Mouse (Mus musculus) right cerebral cortex, postnatal 4 days (tissue): ENCODE measurements around the gene Antxr1.

ENCODE experiments used
- DNase-seq: peaks from one replicate; pipeline ENCODE4 v3.0.0-alpha.2; 2022

Antxr1 gene

DNA sequence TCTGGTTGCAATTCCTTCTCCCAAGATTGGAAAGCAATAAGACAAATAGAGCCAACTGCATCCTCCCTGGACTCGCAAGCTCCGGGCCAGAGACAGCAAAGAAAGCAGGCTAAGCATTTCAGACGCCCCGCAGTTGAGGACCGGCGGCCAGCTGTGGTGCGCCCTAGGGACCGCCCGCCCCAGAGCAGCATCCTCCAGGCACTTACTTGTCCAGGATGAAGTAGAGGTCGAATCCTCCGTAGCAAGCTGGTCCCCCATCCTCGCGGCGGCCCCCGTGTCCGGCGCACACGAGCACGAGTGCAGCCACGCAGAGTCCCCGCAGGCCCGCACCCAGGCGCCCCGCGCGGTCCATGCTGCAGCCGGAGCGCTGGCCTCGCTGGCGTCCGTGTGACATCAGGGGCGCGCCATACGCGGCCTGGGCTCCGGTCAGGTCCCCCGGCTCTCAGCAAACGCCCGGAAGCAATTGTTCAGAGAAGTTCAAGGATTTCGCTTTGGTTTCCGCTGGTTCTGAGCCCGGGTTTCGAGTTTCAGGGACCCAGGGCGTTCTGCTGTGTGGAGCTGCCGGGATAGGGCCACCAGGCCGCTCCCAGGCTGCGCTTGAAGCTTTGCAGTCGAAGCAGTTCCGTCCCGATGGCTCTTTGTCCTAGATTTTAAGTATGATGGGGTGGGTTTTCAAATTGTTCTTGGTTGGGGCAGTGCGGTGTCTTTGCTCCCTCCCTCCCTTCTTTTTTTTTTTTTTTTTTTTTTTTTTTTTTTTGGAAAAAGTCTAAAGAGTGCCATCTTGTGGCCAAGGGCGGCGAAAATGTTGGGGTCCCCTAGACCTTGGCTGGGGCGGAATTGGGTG, at the start of gene Antxr1:
Gene Antxr1, minus strand, starts transcription at position 731 of the 844 bp plus-strand sequence.
- DNase-seq, result peak; percentile 70

DNA sequence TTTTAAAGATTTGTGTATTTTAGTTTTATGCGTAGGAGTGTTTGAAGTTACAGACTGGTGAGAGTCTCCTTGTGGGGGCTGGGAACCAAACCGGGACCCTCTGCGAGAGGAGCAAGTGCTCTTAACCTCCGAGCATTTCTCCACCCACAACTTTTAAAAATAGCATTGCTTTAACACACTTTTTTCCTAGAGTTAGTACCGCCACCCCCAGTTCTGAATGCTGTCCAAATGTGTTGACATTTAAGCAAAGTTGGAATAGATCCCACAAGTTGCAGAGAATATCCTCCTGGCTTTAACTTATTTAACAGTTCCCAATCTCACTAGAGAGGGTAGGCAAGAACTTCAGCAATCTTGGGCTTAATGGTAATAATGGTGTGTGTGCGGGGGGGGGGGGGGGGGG, 49.1 kb upstream of the Antxr1 start:
- no peak for DNase-seq

DNA sequence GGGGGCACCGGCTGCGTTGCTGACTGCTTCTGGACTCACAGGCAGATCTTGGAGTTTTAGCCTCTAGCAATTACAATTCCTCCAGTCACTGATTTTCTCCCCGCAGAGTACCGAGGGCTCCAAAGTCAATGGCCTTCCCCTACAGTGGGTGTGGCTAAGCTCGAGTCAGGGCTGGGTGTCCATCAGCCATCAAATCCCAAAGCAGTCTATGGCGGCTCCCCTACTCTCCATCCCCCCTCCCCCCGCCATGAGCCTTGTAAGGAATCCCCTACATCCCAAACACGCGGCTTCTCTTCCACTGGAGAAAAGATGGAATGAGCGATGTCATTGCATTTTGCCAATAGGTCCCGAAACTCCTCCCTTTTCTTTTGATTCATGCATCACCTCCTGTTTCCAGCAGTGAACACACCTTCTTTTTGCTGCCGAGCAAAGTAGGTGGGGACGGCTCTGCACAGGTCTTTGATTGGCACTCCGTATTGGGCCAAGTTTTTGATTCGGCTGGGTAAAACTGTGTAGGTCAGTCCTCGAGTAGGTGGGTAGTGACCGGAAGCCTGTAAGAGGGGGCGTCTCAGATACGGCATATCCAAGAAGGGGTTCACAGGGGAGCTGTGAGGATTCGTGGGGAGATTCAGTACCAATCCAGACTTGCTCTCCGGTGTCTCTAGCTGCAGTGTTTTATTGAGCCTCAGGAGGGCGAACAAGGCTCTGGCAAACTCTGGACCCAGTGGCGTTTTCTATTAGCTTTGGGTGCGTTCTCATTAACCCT, 48.5 kb upstream of the Antxr1 start:
- peak; percentile 28 for DNase-seq

DNA sequence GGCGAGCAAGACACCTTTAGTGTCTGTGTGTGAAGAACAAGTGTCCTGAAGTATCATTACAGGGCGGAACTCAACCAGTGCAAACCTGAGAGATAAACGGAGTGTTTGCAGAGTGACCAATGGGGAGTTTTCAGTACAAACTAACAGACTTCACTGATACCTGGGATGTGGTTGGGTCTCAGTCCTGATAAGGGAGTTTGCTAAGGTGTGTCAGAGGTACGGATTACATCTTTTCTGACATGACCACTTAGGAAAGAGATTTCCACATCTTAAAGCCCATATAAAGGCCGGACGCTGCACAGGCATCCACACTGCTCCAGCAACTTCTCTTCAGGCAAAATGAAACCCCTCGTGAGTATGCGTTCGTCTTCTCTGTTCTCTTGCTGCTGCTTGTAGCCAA, 37.4 kb upstream of the Antxr1 start, which contains the start of gene Gkn2:
Gene Gkn2, plus strand, starts transcription at position 301 of the 400 bp plus-strand sequence.
- no peak for DNase-seq

DNA sequence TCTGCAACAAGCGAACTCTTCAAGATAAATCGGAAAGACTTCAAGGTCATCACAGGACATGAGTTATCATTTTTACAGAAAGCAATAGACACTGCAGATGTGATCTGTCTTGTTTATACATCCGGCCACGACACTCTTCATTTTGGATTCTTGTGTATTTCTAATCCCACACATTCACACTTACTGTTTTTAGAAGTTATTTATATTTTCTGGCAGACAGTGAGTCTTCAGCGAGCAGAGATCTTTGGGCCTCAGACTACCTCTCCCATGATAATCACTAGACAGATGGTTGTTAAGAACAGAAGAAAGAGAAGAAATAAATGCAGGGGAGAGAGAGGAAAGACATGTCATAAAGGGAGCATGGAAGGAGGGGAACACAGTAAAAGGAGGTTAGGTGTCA, 33.6 kb upstream of the Antxr1 start:
- DNase-seq, result no peak

DNA sequence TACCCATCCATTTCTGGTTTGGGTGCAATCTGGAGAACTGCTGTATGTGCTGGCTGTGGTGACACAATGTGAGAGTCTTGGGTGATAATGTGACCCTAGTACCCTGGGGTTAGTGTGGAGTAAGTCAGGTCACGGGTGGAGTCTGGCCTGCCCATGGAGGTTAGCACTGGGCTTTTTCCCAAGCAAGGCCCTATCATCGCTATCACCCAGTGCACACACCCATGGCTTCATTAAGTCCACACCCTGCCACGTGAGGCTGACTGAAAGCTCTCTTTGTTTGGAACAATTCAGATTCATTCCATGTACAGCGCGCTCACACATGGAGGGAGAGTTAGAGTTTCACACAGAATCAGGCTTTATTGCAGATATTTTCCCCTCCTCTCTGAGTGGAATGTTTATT, 18.8 kb upstream of the Antxr1 start:
- no peak for DNase-seq

DNA sequence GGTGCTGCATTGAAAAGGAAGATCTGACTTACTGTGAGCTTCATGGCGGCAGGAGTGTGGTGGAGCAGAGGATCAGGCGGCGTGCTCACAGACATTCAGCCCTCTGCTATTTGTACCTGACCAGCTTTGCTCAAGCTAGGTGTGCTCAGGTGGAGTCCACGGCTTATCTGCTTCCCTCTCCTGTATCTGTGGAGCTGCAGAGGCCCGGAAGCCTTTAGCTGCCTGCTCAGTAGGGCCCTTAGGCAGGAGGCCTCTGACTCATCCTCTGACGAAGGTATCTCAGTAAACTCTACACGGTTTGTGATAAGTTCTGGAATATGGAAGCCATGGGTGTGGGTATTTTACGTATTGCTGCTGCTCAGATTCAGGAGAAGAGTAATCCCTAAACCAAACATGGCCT, 15.2 kb upstream of the Antxr1 start, which contains the start of gene Gkn1:
Gene Gkn1, minus strand, starts transcription at position 114 of the 400 bp plus-strand sequence.
- DNase-seq, result no peak

DNA sequence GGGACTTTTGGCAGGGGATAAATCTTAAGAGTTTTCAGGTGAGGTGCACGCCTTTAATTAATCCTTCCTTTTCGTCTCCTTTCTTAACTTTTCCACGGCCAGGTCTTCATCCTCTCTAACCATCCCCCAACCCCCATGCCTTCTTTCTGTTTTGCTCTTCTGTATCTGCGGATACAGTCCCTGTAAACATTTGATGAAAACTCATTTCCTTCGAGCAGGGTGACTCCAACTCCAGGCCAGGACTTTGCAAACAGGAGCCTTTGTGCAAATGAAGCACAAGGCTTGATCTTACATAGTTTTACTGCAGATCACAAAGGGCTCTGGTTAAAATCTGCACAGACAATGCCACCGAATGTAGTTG, 294 bp upstream of the Antxr1 start:
- no peak for DNase-seq

DNA sequence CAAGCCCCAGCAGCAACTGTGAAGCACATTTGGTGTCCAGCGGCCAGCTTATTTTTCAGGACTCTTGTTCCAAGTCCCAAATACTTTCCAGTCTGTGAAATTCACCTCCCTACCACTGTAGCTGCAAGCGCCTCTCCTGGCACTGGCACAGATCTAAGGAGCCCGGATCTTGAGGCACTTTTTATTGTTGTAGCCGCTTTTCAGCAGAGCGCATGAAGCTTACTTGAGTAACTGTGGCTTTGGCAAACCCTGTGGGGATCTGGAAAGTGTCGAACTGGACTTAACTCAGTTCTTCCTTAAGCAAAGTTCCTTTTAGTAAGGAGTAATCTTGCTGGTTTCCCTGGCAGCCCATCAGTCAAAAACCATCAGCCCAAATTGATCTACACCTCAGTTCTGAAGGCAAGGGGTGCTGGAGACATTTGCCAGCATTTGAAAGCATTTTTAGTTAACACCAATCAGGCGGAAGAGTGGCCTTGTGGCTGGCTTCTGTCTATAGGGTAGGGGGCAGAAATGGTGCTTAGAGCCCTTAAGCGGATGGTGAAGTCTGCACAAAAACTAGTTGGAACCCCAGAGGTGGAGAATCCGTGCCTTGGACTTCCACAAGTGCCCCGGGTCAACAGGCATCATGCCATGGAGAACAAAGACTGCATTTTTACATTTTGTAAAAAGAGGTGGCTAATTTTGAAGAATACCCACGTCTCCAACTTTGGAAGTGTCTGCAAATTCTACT, 1.1 kb downstream of the Antxr1 start:
- peak; percentile 52 for DNase-seq

DNA sequence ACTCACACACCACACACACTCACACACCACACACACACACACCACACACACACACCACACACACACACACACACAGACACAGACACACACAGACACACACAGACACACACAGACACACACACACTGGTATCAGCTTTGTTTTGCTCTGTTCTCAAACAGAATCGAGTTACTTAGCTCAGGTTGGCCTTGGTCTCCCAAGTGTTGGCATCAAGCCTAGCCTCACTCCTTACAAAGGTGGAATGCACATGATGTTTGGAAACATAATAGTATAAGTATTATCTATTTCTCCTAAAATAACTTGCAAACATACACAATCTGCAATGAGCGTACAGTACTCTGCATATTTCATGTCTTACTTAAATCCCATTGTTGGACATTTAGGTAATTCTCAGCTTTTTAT, 3.2 kb downstream of the Antxr1 start:
- no peak for DNase-seq

DNA sequence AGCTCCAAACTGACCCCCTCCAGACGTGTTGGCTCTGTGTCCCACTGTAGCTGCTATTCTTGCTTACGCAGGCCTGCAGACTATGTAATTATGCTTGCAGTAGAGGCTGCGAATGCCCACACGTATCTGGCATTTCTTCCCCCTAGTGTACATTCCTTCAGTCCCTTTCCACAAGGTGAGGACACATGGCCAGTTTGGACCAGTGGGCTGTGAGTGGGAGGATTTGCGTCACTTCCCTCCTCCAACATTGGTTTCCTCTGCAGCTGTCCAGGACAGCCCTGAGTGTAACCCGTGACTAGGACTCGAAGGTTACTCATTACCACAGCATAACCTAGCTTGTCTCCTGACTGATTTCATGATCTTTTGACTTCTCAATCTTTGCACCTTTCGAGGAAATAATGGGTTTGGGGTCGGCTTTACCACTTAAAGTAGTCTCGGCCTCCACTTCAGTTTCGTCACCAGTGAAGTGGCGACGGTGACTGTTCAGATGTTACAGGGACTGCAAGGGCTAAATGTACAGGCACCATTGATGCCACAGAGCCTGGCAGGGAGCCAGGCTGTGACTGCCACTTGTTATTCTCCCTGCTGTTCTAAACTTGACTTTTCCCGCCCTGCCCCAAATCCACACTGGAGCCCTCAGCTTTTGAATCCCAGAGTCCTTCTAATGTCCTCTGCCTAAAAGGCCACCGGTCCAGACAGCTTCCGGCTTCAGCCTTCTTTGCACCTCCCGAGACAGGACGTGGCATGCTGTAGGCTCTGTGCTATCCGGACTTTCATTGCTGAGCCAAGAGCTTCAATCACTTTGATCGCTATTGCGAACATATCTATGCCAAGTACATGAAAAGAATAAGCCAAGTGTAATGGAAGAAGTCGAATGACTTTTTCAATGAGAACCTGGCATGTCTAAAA, 7.1 kb downstream of the Antxr1 start:
- DNase-seq, result peak; percentile 12

DNA sequence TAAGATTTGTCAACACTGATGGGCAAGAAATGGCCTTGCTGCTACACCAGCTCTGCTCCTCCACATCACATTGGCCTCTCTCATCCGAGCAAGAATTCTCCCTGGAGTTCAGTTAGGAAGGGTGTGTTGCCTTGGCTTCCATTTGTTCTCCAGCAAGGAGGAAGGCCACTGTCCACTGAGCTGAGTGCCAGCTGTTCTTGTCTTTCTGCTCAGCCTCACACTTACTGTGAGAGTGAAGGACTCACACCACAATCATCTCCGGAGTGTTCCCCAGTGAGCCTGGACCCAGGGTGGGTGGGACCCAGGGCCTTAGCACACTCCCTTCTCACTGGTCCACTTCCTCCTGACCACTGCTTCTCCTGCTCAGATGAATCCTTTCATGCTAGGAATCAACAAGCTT, 8.7 kb downstream of the Antxr1 start:
- no peak for DNase-seq

DNA sequence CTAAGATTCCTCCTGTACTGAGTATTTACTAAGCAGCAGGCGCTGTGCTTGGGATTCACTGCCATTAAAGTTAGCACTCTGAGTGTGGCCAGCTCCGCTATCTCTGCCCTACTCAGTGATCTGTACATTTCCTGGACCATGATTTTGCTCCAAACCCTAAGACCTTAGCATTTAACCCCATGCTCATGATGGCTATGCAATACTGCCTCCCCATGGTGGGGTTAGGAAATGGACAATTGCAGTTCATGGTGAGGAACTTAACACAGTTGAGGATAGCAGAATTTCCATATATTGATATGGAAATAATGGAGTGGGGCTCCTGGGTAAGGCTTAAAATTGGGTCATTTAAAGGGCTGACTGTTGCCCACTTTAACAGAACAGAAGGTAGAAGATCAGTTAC, 12.2 kb downstream of the Antxr1 start:
- DNase-seq, result no peak

DNA sequence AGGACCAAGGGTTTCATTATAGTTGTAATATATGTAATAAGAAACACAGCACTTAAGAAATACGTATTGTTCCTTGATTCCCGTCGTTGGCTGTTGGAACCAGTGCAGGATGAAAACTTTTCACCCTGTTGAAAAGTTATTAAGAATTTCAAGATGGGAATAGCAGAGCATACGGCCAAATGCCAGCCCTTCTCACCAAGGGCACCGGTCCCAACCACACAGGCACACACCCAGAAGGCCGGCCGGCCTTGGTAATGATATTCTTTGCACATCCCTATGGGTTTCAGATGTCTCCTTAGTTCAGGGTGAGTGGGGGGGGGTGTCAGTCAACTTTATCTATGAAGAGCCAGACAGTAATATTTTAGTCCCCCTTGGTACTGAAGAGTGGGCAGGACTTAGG, 17.0 kb downstream of the Antxr1 start:
- DNase-seq, result no peak

DNA sequence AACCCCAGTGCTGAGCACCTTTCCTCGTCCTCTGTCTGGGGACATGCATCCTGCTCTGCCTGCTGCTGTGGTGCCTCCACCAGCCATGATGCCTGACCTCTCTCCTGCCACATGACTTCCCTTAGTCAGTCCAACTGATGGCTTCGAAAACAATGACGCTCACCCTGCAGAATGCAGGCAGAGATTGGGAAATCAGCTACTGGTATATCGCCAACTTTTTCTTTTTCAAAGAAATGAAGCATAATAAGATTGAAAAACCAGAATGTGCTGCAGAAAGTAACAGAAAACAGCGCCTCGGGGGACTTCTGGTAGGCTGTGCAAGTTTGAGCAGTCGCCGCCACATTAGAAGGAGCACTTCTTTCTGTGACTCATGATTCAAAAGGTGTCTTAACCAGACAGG, 18.7 kb downstream of the Antxr1 start:
- no peak for DNase-seq

DNA sequence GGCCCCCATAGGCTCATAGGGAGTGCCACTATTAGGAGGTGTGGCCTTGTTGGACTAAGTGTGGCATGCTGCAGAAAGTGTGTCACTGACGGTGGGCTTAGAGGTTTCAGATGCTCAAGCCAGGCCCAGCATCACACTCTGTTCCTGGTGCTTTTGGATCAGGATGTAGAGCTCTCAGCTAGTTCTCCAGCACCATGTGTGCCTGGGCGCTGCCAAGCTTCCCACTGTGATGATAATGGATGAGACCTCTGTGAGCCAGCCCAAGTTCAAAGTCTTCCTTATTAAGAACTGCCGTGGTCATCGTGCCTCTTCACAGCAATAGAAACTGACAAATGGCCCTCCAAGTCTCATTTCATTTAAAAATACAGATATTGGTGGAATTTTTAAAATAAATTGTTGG, 22.9 kb downstream of the Antxr1 start:
- no peak for DNase-seq

DNA sequence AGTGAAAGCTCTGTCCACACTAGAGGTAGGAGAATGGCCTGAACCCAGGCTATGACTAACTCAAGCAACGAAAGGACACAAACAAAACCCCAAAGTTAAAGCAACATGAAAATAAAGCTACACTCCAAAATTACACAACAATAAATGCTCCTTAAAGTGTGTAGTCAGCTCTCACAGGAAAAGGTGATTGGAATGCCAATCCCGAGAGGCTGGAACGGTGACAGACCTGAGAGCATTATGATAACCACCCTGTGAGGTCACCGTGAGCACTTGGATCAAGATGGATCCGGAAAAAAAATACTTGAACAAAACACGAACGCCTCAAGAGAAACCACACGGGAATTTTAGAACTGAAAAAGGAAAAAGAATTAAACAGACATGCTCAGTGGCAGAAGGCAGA, 31.1 kb downstream of the Antxr1 start:
- DNase-seq, result no peak

DNA sequence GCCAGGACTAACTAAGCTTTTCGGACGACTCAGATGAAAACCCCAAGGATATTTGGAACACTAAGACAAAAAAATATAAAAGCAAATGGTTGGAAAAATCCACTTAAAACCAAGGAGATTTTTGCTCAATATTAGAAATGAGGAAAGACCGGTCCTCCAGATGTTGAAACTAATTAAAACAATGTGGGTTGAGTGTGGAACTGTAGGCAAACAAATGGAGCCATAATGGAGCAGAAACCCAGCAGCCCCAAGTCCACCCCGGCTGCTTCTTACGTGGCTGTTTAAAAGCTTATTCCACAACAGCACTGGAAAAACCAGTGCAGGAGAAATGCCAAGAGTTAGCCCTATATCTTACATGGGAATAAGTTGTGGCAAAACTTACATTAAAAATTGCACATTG, 32.9 kb downstream of the Antxr1 start:
- no peak for DNase-seq

DNA sequence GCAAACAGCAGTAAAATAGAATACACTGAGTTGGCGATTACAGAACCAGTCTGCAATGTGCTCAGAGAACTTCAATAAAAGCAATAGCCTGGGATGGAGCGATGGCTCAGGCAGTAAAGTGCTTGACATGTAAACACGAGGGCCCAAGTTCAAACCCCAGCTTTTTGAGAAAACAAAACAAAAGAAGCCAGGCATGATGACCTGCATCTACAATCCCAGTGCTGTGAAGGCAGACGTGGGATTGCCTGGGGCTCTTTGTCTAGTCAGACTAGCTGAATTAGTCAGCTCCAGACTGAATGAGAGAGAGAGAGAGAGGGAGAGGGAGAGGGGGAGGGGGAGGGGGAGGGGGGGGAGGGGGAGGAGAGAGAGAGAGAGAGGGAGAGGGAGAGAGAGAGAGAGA, 33.6 kb downstream of the Antxr1 start:
- no peak for DNase-seq

DNA sequence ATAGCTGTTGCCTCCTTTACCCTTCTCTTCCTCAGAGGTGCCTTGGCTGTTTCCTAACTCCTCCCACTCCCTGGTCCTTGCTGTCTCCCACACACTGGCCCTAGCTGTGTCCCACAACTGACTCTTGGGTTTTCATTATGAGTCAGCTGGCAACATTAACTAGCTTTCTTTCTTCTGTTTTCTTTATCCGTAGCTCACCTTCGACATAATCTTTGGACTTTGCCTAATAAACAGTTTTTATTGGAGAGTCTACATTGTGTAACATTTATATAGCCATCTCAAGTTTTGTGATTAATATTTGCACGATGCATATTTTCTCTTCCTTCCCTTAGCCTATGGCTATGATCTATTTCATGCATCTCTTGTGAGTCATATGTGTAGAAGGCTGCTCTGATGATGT, 40.7 kb downstream of the Antxr1 start:
- DNase-seq, result no peak

DNA sequence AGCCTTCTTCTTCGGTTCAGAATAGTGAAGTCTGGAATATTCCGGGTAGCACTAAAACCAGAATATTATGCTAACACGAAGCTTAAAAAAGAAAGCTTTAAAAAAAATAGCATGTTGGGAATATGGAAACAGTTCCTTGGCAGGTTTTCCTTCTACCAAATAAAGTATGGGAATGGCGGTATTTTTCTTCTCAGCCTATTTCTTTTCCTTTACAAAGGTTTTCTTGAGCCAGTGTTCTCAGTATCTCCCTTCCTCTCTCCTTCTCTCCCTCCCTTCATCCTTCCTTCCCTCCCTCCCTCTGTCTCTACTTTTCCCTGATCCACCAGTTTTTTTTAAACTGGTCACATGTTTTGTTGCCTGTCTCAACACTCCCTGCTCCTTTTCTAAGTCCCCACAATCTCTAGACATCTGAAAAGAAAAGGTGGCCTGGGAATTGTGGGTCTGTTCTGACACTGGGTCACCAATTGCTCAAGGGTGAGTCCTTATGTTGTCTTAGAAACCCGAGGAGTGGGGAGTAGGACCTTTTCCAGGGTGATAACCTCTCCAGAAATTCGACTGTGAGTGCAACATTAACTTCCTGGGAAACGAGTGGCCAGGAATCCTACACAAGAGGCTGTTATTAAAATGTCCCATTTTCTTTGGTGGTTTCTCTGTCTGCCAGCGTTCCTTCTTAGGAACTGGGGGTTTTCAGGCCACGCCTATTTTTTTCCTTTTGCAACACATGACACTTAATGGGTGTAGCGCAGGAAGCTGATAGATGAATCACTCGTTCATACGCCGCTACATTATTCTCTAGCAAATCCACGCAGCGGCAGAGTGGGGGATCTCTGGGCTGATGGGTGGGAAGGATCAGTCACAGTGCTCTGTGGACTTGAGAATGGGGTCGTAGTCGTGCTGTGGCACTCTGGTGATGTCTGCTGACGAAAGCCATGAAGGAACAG, 42.4 kb downstream of the Antxr1 start:
- no peak for DNase-seq
